11 mouse cellular contexts compared by ENCODE assay signal in genomic region chr6:138054166-138054565, GRCm38 (mm10). TPM values are rescaled to one million over a fixed set of nuclear protein-coding genes. Genes with fewer than 3 reads are reported as not detected.
DNase-seq lines count a peak whose midpoint lies in the region; ATAC-seq and TF ChIP-seq lines count a peak whose summit lies in the region.
"Had no signal": no experiment of that assay in that cellular context is flagged by ENCODE, and none has a peak within 500 bp of the region (broad histone marks: within the 10 kb centered on the region; RNA-seq: fewer than 3 reads in every experiment).

No protein-coding gene starts in this region.

- no peaks in the 10 kb centered on the region for H3K27me3 ChIP-seq in hindbrain, postnatal 0 days (ENCODE audit: insufficient read depth, low read length)
- H3K27me3 ChIP-seq in hindbrain, embryonic 16.5 days (replicated peaks; ENCODE audit: control insufficient read depth, insufficient read depth, low read length), result no peaks in the 10 kb centered on the region
- no peaks in the 10 kb centered on the region for H3K27me3 ChIP-seq in liver, embryonic 14.5 days (ENCODE audit: control insufficient read depth, insufficient read depth, low read length)
- H3K27me3 ChIP-seq: embryonic facial prominence, embryonic 15.5 days; heart, embryonic 15.5 days had no signal

- no peaks in the 10 kb centered on the region for H3K36me3 ChIP-seq in hindbrain, postnatal 0 days (ENCODE audit: insufficient read depth, low read length)
- H3K36me3 ChIP-seq in hindbrain, embryonic 16.5 days (ENCODE audit: control insufficient read depth, insufficient read depth, low read length), result no peaks in the 10 kb centered on the region
- no peaks in the 10 kb centered on the region for H3K36me3 ChIP-seq in liver, embryonic 14.5 days (replicated peaks; ENCODE audit: control insufficient read depth, insufficient read depth, low read depth)
- H3K36me3 ChIP-seq: embryonic facial prominence, embryonic 15.5 days; heart, embryonic 15.5 days had no signal

- no peak for TF ChIP-seq EP300 in liver, embryonic 14.5 days (IDR thresholded peaks at IDR 0.05; ENCODE audit: low read depth)

- no peak overlapping the region for H3K27ac ChIP-seq in hindbrain, postnatal 0 days
- no peak overlapping the region for H3K27ac ChIP-seq in hindbrain, embryonic 16.5 days (ENCODE audit: low read depth, low read length)
- no peak overlapping the region for H3K27ac ChIP-seq in liver, embryonic 14.5 days
- H3K27ac ChIP-seq: embryonic facial prominence, embryonic 15.5 days; heart, embryonic 15.5 days had no signal

- no peaks in the 10 kb centered on the region for H3K9me3 ChIP-seq in hindbrain, postnatal 0 days (ENCODE audit: low read length)
- no peaks in the 10 kb centered on the region for H3K9me3 ChIP-seq in hindbrain, embryonic 16.5 days (ENCODE audit: control insufficient read depth, low read length)
- no peaks in the 10 kb centered on the region for H3K9me3 ChIP-seq in liver, embryonic 14.5 days (ENCODE audit: control insufficient read depth, low read length)
- H3K9me3 ChIP-seq: embryonic facial prominence, embryonic 15.5 days; heart, embryonic 15.5 days had no signal

- peak; percentile 52 for TF ChIP-seq CTCF in hindbrain, postnatal 0 days (IDR thresholded peaks at IDR 0.05; ENCODE audit: low read depth)
- peak; percentile 57 for TF ChIP-seq CTCF in liver, embryonic 14.5 days (IDR thresholded peaks at IDR 0.05; ENCODE audit: low read depth)

- intact Hi-C loops in gastrocnemius, postnatal 14 days (cut with DNase I; ENCODE audit: low total_unique reads), result no loop called here

- ATAC-seq in hindbrain, postnatal 0 days, result no peak
- ATAC-seq in hindbrain, embryonic 16.5 days, result no peak
- no peak for ATAC-seq in liver, embryonic 14.5 days (ENCODE audit: insufficient read depth)
- ATAC-seq in activated CD4-positive, CD25-positive, alpha-beta regulatory T cell, adult 4 months, result no peak

- H3K4me1 ChIP-seq in hindbrain, postnatal 0 days (ENCODE audit: insufficient read depth, low read length), result no peaks in the 10 kb centered on the region
- H3K4me1 ChIP-seq in hindbrain, embryonic 16.5 days (ENCODE audit: control insufficient read depth, insufficient read depth, low read depth, low read length), result no peaks in the 10 kb centered on the region
- no peaks in the 10 kb centered on the region for H3K4me1 ChIP-seq in liver, embryonic 14.5 days (replicated peaks; ENCODE audit: control insufficient read depth in 2 of 2, insufficient read depth in 2 of 2, low read length in 1 of 2)
- H3K4me1 ChIP-seq: embryonic facial prominence, embryonic 15.5 days; heart, embryonic 15.5 days had no signal

- 63% methylated on average over 1 of the region's 1 CpGs for WGBS in hindbrain, postnatal 0 days
- WGBS in hindbrain, embryonic 16.5 days, result 57% methylated on average over 1 of the region's 1 CpGs
- 46% methylated on average over 1 of the region's 1 CpGs for WGBS in liver, embryonic 14.5 days (ENCODE audit: insufficient replicate concordance)

- no peak overlapping the region for H3K4me3 ChIP-seq in hindbrain, postnatal 0 days (ENCODE audit: low read length)
- H3K4me3 ChIP-seq in hindbrain, embryonic 16.5 days (ENCODE audit: low read length), result no peak overlapping the region
- no peak overlapping the region for H3K4me3 ChIP-seq in liver, embryonic 14.5 days (ENCODE audit: insufficient read depth in 1 of 2, low read depth in 2 of 2, low read length in 2 of 2)
- H3K4me3 ChIP-seq: embryonic facial prominence, embryonic 15.5 days; heart, embryonic 15.5 days had no signal

- H3K9ac ChIP-seq in hindbrain, postnatal 0 days (replicated peaks; ENCODE audit: low read length), result no peak overlapping the region
- no peak overlapping the region for H3K9ac ChIP-seq in hindbrain, embryonic 16.5 days (ENCODE audit: low read depth, low read length)
- H3K9ac ChIP-seq in liver, embryonic 14.5 days (replicated peaks), result no peak overlapping the region
- H3K9ac ChIP-seq: embryonic facial prominence, embryonic 15.5 days; heart, embryonic 15.5 days had no signal

- H3K4me2 ChIP-seq in hindbrain, postnatal 0 days (ENCODE audit: low read depth, low read length), result no peak overlapping the region
- no peak overlapping the region for H3K4me2 ChIP-seq in hindbrain, embryonic 16.5 days (ENCODE audit: low read length)
- H3K4me2 ChIP-seq in liver, embryonic 14.5 days (ENCODE audit: low read depth), result no peak overlapping the region
- H3K4me2 ChIP-seq: embryonic facial prominence, embryonic 15.5 days; heart, embryonic 15.5 days had no signal

- DNase-seq in hindbrain, postnatal 0 days (ENCODE audit: low spot score), result peak; percentile 28
- peak; percentile 3 to 9 for DNase-seq in B cell, adult 2 months
- DNase-seq in adrenal gland, postnatal 14 days, result peak; percentile 30
- DNase-seq in liver, embryonic 14.5 days (ENCODE audit: low read depth in 3 of 3, low spot score in 3 of 3), result peak in 1 of 3 experiments; percentile 3
- no peak for DNase-seq in gastrocnemius, postnatal 14 days
- DNase-seq in heart, adult 9 months (ENCODE audit: low spot score in 2 of 2), result no peak

RNA-seq across cellular contexts. Expression of gene Slc15a5, which starts 25.6 kb away (rescaled TPM):
- not detected in 2 replicates for total RNA-seq in hindbrain, postnatal 0 days (2014; rRNA removed)
- polyA plus RNA-seq in hindbrain, postnatal 0 days (2015; fragmentation: Nextera tagmentation; extraction: Ambion mirVana), result 0.10 and 0.15 TPM in 2 replicates
- not detected in 2 replicates for polyA plus RNA-seq in hindbrain, embryonic 16.5 days (2015; fragmentation: Nextera tagmentation; extraction: Ambion mirVana)
- not detected in 2 replicates for total RNA-seq in adrenal gland, postnatal 14 days (2021)
- polyA plus RNA-seq in liver, embryonic 14.5 days (2012; rRNA removed), result not detected in 2 replicates
- polyA plus RNA-seq in liver, embryonic 14.5 days (2014; fragmentation: Nextera tagmentation; extraction: Ambion mirVana), result not detected in 2 replicates
- polyA plus RNA-seq in activated CD4-positive, CD25-positive, alpha-beta regulatory T cell, adult 4 months (2017; shearing (Covaris generic)), result not detected
- total RNA-seq in gastrocnemius, postnatal 14 days (2021), result under 1 TPM in 1 of 2 experiments, not detected in 1; 0.44 TPM
- polyA plus RNA-seq: stomach, embryonic 16.5 days had no signal

Comparison
In these comparisons a context has a peak if more than half of its experiments do, and no peak if none do; other contexts are left out.
1. DNase-seq: peak in hindbrain, postnatal 0 days (single experiment), B cell, adult 2 months (2 of 2) and adrenal gland, postnatal 14 days (single experiment); none in gastrocnemius, postnatal 14 days (single experiment) and heart, adult 9 months (0 of 2).